Mouse (Mus musculus) neural tube, embryonic 11.5 days (tissue): ENCODE data around the gene Mapk7. TPM values are rescaled to one million over a fixed set of nuclear protein-coding genes. Genes with fewer than 3 reads are reported as not detected.

ENCODE experiments used
- ATAC-seq: fragments of 200-750 bp; cut with Nextera tagmentation; 2 replicates; pipeline ENCODE4 v1.8.0; 2017; ENCODE audit warnings: moderate number of reproducible peaks, mild to moderate bottlenecking, moderate TSS enrichment, moderate library complexity; ENCODE audit not compliant: insufficient read depth, low FRiP score, low TSS enrichment
- DNase-seq: peaks from one replicate; pipeline ENCODE4 v3.0.0-alpha.2; 2015; ENCODE audit warnings: low spot score
- H3K27ac ChIP-seq: fragments of 300-500 bp; sonication (generic); 2 replicates; pipeline ENCODE4 v1.5.1; 2014; ENCODE audit warnings: low read depth, mild to moderate bottlenecking, low read length
- H3K27me3 ChIP-seq: fragments of 300-500 bp; sonication (generic); 2 replicates; pipeline ENCODE4 v1.6.1; 2014; ENCODE audit warnings: mild to moderate bottlenecking, low read length, mixed read lengths; ENCODE audit not compliant: control insufficient read depth, insufficient read depth
- H3K36me3 ChIP-seq: fragments of 300-500 bp; sonication (generic); 2 replicates; pipeline ENCODE4 v1.6.1; 2014; ENCODE audit warnings: mild to moderate bottlenecking, low read length, moderate library complexity, mixed read lengths; ENCODE audit not compliant: control insufficient read depth, insufficient read depth
- H3K4me1 ChIP-seq: fragments of 300-500 bp; sonication (generic); 2 replicates; pipeline ENCODE4 v1.6.1; 2014; ENCODE audit warnings: low read length, mixed read lengths; ENCODE audit not compliant: control insufficient read depth, insufficient read depth
- H3K4me2 ChIP-seq: fragments of 300-500 bp; sonication (generic); 2 replicates; pipeline ENCODE4 v1.6.1; 2014; ENCODE audit warnings: low read depth, mild to moderate bottlenecking, moderate library complexity
- H3K4me3 ChIP-seq: fragments of 300-500 bp; sonication (generic); 2 replicates; pipeline ENCODE4 v1.5.1; 2014; ENCODE audit warnings: low read depth, low read length
- H3K9ac ChIP-seq: fragments of 300-500 bp; sonication (generic); 2 replicates; pipeline ENCODE4 v1.6.1; 2014; ENCODE audit warnings: mild to moderate bottlenecking, low read length
- H3K9me3 ChIP-seq: fragments of 300-500 bp; sonication (generic); 2 replicates; pipeline ENCODE4 v1.6.1; 2016; ENCODE audit warnings: low read length; ENCODE audit not compliant: control insufficient read depth
- WGBS: fragments of 180-500 bp; shearing (Covaris S2); extraction: QIAGEN DNeasy Blood & Tissue Kit; methylation state at CpG from one replicate; pipeline ENCODE4 v1.1.7; 2014; 5-methylcytosine and 5-hydroxymethylcytosine counted together
- polyA plus RNA-seq: library from polyadenylated mRNA; unstranded; fragments of >200 nt; fragmentation: Nextera tagmentation; extraction: Ambion mirVana; gene quantifications from 2 replicates; pipeline ENCODE4 v1.2.1, GENCODE M21; 2014

Mapk7 gene
- polyA plus RNA-seq, 1 experiment from 2014 or later: 76.7 TPM

GRCm38 (mm10) chr11:61497490-61497889, 3.3 kb upstream of the Mapk7 start:
- WGBS: 64% methylated on average over 1 of the region's 1 CpGs
- Histone ChIP-seq H3K27me3 (no peaks in the 10 kb centered on the region), H3K9me3 (no peaks in the 10 kb centered on the region), H3K36me3 (no peaks in the 10 kb centered on the region), H3K27ac (no peak overlapping the region), H3K4me3 (no peak overlapping the region), H3K9ac (no peak overlapping the region), H3K4me1 (peaks cover 9% of the 10 kb centered on the region), H3K4me2 (no peak overlapping the region)
- ATAC-seq (no peak), DNase-seq (no peak)

GRCm38 (mm10) chr11:61495528-61495927, 1.3 kb upstream of the Mapk7 start:
- no peak overlapping the region for H3K9ac ChIP-seq
- no peak overlapping the region for H3K4me3 ChIP-seq
- H3K27me3 ChIP-seq: no peaks in the 10 kb centered on the region
- H3K9me3 ChIP-seq: no peaks in the 10 kb centered on the region
- no peak overlapping the region for H3K27ac ChIP-seq
- peaks cover 11% of the 10 kb centered on the region for H3K4me1 ChIP-seq
- H3K4me2 ChIP-seq: peak overlapping the region; percentile 90; the same call in 1 of the 2 replicates
- WGBS: 93% methylated on average over 2 of the region's 2 CpGs
- DNase-seq (no peak), ATAC-seq (no peak)
- H3K36me3 ChIP-seq: peaks cover 9% of the 10 kb centered on the region

GRCm38 (mm10) chr11:61493525-61494128, 579 bp downstream of the Mapk7 start:
- H3K27me3 ChIP-seq: no peaks in the 10 kb centered on the region
- 1% methylated on average over 36 of the region's 50 CpGs for WGBS

GRCm38 (mm10) chr11:61492749-61493401, 1.3 kb downstream of the Mapk7 start:
- Histone ChIP-seq H3K4me1 (peaks cover 11% of the 10 kb centered on the region), H3K9me3 (no peaks in the 10 kb centered on the region), H3K27me3 (no peaks in the 10 kb centered on the region), H3K4me3 (peak overlapping the region; percentile 84), H3K27ac (no peak overlapping the region), H3K9ac (peak overlapping the region; percentile 86), H3K4me2 (peak overlapping the region; percentile 90), H3K36me3 (peaks cover 24% of the 10 kb centered on the region)
- DNase-seq (no peak), ATAC-seq (no peak)
- WGBS: 75% methylated on average over 12 of the region's 12 CpGs

More at GRCm38 (mm10) chr11:61493525-61494128, 579 bp downstream of the Mapk7 start:
- Histone ChIP-seq H3K4me1 (peaks cover 11% of the 10 kb centered on the region), H3K4me3 (peak overlapping the region; percentile 84), H3K36me3 (peaks cover 24% of the 10 kb centered on the region), H3K27ac (peak overlapping the region; percentile 80), H3K9me3 (no peaks in the 10 kb centered on the region), H3K4me2 (peak overlapping the region; percentile 90), H3K9ac (peak overlapping the region; percentile 86)
- DNase-seq (peak; percentile 52), ATAC-seq (peak; percentile 63)

GRCm38 (mm10) chr11:61490944-61491520, 3.2 kb downstream of the Mapk7 start:
- ATAC-seq: no peak
- Histone ChIP-seq H3K9me3 (no peaks in the 10 kb centered on the region), H3K4me3 (no peak overlapping the region), H3K9ac (no peak overlapping the region), H3K36me3 (peaks cover 24% of the 10 kb centered on the region), H3K27ac (no peak overlapping the region), H3K4me1 (peaks cover 15% of the 10 kb centered on the region), H3K4me2 (no peak overlapping the region), H3K27me3 (no peaks in the 10 kb centered on the region)
- DNase-seq: no peak
- WGBS: 93% methylated on average over 22 of the region's 22 CpGs

- WGBS: 95% methylated on average over 8 of the region's 8 CpGs
- H3K9me3 ChIP-seq: no peaks in the 10 kb centered on the region
- H3K4me1 ChIP-seq: peaks cover 20% of the 10 kb centered on the region
- no peak overlapping the region for H3K27ac ChIP-seq
- no peak overlapping the region for H3K4me3 ChIP-seq
- no peak for ATAC-seq
- DNase-seq: no peak
- no peak overlapping the region for H3K9ac ChIP-seq
- no peaks in the 10 kb centered on the region for H3K27me3 ChIP-seq
- peaks cover 24% of the 10 kb centered on the region for H3K36me3 ChIP-seq
- no peak overlapping the region for H3K4me2 ChIP-seq
These were observed 4.3 kb downstream of the Mapk7 start for GRCm38 (mm10) chr11:61489874-61490273.

GRCm38 (mm10) chr11:61489085-61489484, 5.1 kb downstream of the Mapk7 start:
- DNase-seq (no peak), ATAC-seq (no peak)
- no peak overlapping the region for H3K9ac ChIP-seq
- H3K36me3 ChIP-seq: peaks cover 24% of the 10 kb centered on the region
- peaks cover 26% of the 10 kb centered on the region for H3K4me1 ChIP-seq
- no peaks in the 10 kb centered on the region for H3K27me3 ChIP-seq
- no peaks in the 10 kb centered on the region for H3K9me3 ChIP-seq
- H3K4me2 ChIP-seq: no peak overlapping the region
- no peak overlapping the region for H3K4me3 ChIP-seq
- 91% methylated on average over 2 of the region's 2 CpGs for WGBS
- H3K27ac ChIP-seq: no peak overlapping the region

GRCm38 (mm10) chr11:61487936-61488335, 6.3 kb downstream of the Mapk7 start:
- H3K27ac ChIP-seq: no peak overlapping the region
- no peaks in the 10 kb centered on the region for H3K27me3 ChIP-seq
- ATAC-seq: no peak
- H3K9me3 ChIP-seq: no peaks in the 10 kb centered on the region
- no peak overlapping the region for H3K4me3 ChIP-seq
- no peak overlapping the region for H3K4me2 ChIP-seq
- H3K9ac ChIP-seq: no peak overlapping the region
- DNase-seq: no peak
- H3K4me1 ChIP-seq: peaks cover 22% of the 10 kb centered on the region
- 85% methylated on average over 7 of the region's 7 CpGs for WGBS
- H3K36me3 ChIP-seq: peaks cover 24% of the 10 kb centered on the region

GRCm38 (mm10) chr11:61487401-61487800, 6.8 kb downstream of the Mapk7 start:
- Histone ChIP-seq H3K4me2 (no peak overlapping the region), H3K4me3 (no peak overlapping the region), H3K36me3 (peaks cover 24% of the 10 kb centered on the region), H3K9ac (no peak overlapping the region), H3K9me3 (no peaks in the 10 kb centered on the region), H3K27ac (no peak overlapping the region), H3K27me3 (no peaks in the 10 kb centered on the region), H3K4me1 (peaks cover 17% of the 10 kb centered on the region)
- ATAC-seq: no peak
- DNase-seq: no peak
- WGBS: 85% methylated on average over 2 of the region's 2 CpGs
